Mouse (Mus musculus): ENCODE measurements around the gene Gm10644.

Gene Gm10644

GRCm38 (mm10) chr8:83935435-83935834 is 19.6 kb downstream of the Gm10644 start:
- DNase-seq (ENCODE audit: inconsistent ontology term), result no peak

- no peak for DNase-seq (ENCODE audit: inconsistent ontology term)
These were observed 20.0 kb downstream of the Gm10644 start for GRCm38 (mm10) chr8:83934994-83935393.

- DNase-seq (ENCODE audit: inconsistent ontology term), result no peak
These were observed 20.8 kb downstream of the Gm10644 start for GRCm38 (mm10) chr8:83934222-83934621.

GRCm38 (mm10) chr8:83926266-83926665 is 28.7 kb downstream of the Gm10644 start:
- no peak for DNase-seq (ENCODE audit: inconsistent ontology term)

- no peak for DNase-seq (ENCODE audit: inconsistent ontology term)
These were observed 30.4 kb downstream of the Gm10644 start for GRCm38 (mm10) chr8:83924585-83924984.

GRCm38 (mm10) chr8:83922727-83923126 is 32.3 kb downstream of the Gm10644 start:
- DNase-seq (ENCODE audit: inconsistent ontology term), result no peak

- DNase-seq (ENCODE audit: inconsistent ontology term), result peak; percentile 69
These were observed 33.4 kb downstream of the Gm10644 start for GRCm38 (mm10) chr8:83921558-83921957.

- no peak for DNase-seq (ENCODE audit: inconsistent ontology term)
These were observed 37.4 kb downstream of the Gm10644 start for GRCm38 (mm10) chr8:83917566-83917965.

GRCm38 (mm10) chr8:83916015-83916414 is 39.0 kb downstream of the Gm10644 start:
- DNase-seq (ENCODE audit: inconsistent ontology term), result peak; percentile 42

GRCm38 (mm10) chr8:83914860-83915259 is 40.1 kb downstream of the Gm10644 start:
- peak; percentile 16 for DNase-seq (ENCODE audit: inconsistent ontology term)

- no peak for DNase-seq (ENCODE audit: inconsistent ontology term)
These were observed 40.8 kb downstream of the Gm10644 start for GRCm38 (mm10) chr8:83914232-83914631.

- DNase-seq (ENCODE audit: inconsistent ontology term), result no peak
These were observed 42.9 kb downstream of the Gm10644 start for GRCm38 (mm10) chr8:83911809-83912731.

- DNase-seq (ENCODE audit: inconsistent ontology term), result no peak
These were observed 45.7 kb downstream of the Gm10644 start for GRCm38 (mm10) chr8:83909311-83909710.

GRCm38 (mm10) chr8:83908583-83908982 is 46.4 kb downstream of the Gm10644 start:
- no peak for DNase-seq (ENCODE audit: inconsistent ontology term)

- peak; percentile 28 for DNase-seq (ENCODE audit: inconsistent ontology term)
These were observed 51.9 kb downstream of the Gm10644 start for GRCm38 (mm10) chr8:83902961-83903666.

- no peak for DNase-seq (ENCODE audit: inconsistent ontology term)
These were observed 53.2 kb downstream of the Gm10644 start for GRCm38 (mm10) chr8:83901566-83902485.

GRCm38 (mm10) chr8:83900957-83901270 is 54.1 kb downstream of the Gm10644 start:
- DNase-seq (ENCODE audit: inconsistent ontology term), result peak; percentile 43

GRCm38 (mm10) chr8:83900266-83900956 is 54.6 kb downstream of the Gm10644 start:
- DNase-seq (ENCODE audit: inconsistent ontology term), result peak; percentile 35

GRCm38 (mm10) chr8:83899363-83900252 is 55.4 kb downstream of the Gm10644 start, which contains the start of gene Adgrl1:
TSS of gene Adgrl1 (plus strand) at chr8:83900105.
- peak; percentile 99 for DNase-seq (ENCODE audit: inconsistent ontology term)

- peak; percentile 94 for DNase-seq (ENCODE audit: inconsistent ontology term)
These were observed 56.0 kb downstream of the Gm10644 start for GRCm38 (mm10) chr8:83898985-83899362.

Measured in Muller cell, postnatal 12 days (primary cell).